Mouse (Mus musculus) left cerebral cortex, adult 9 months (tissue): ENCODE measurements around the gene Rps6kl1.
A peak's percentile ranks its signal among the peaks of the same experiment; 100 is the strongest.

Experiments used
- DNase-seq, 2 experiments: peaks; one replicate each; pipeline ENCODE4 v3.0.0; 2022; ENCODE audit warnings: low spot score in 2 of 2

Rps6kl1 gene

DNA sequence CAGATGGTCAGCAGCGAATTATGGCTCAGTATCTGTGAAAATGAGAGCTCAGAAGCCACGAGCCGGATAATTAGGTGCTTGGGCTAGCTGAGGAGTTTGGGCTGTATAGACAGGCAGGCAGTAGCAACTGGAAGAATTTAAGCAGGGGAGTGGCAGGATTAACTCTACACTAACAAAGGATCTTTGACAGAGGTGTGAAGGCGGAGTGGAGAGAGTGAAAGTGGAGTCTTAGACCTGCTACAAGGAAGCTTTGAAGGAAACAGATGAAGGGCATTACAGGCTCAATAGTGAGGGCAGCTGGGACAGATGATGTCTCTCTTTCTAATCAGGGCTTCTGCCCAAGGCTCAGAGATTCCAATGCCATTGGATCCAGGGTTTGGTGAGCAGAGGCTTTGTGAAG, 41.6 kb downstream of the Rps6kl1 start:
- DNase-seq: no peak

DNA sequence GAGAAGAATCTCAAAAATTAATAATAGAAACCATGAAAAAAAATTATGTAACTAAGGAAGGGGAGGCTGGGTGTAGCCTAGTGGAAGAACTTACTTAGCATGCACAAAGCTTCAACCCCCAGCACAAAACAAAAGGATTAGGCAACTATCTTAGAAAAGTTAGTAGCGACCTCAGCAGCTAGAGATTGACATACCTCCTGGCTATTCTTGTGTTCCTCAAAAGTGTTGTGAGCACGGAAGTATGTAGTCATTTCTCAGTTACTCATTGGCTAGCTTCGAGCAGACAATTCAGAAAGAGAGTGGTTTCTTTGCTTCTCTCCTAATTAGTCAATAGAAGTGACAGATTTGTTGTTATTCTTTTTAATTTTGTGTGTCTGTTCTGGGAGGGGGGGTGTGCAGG, 42.4 kb downstream of the Rps6kl1 start:
- DNase-seq: no peak

DNA sequence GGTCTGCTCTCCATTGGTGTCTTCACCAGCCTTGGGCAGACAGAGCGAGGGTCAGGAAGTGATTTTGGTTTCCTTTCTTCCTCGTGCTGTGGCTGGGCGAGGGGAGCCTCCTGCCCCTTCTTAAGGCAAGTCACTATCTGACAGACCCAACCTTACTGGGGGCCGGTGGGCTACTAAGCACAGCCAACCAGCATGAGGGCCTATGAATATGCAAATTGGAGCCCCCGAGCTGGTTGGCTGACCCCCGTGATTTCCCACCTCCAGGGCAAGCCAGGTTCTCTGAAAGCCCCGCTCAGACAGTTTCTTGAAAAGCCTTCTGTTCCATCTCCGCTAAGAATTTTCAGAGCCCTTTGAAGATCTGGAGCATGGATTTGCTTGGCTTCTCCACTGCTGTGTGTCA, 44.8 kb downstream of the Rps6kl1 start:
- no peak for DNase-seq

- DNase-seq: no peak
Measured at GRCm38 (mm10) chr12:85104789-85105188, 46.3 kb downstream of the Rps6kl1 start.

- DNase-seq: no peak
Measured at GRCm38 (mm10) chr12:85103096-85103495, 48.0 kb downstream of the Rps6kl1 start.

- no peak for DNase-seq
Measured at GRCm38 (mm10) chr12:85101521-85102106, 49.5 kb downstream of the Rps6kl1 start.

- DNase-seq: no peak
Measured at GRCm38 (mm10) chr12:85101001-85101400, 50.1 kb downstream of the Rps6kl1 start.

GRCm38 (mm10) chr12:85095859-85096258, 55.2 kb downstream of the Rps6kl1 start:
- DNase-seq: no peak

DNA sequence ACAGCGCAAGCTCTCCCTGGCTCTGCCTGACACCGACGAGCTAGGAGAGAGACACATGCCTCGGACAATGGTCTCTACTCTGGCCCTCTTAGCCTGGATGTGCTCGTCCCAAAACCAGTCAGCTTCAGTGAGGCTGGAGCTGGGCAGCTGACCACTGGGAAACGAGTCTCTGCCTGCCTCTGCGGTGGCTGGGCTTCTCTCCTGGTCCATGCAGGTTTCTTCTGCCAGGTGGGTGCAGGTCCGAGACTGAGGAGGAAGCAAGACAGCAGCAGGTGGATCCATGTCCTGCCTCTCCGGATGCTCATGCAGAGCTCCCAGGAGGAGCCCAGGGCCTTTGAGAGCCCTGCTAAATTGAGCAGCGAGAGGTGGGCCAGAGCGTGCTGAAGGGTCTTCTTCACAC, 55.9 kb downstream of the Rps6kl1 start:
- DNase-seq: no peak

- no peak for DNase-seq
Measured at GRCm38 (mm10) chr12:85094706-85095105, 56.4 kb downstream of the Rps6kl1 start.

GRCm38 (mm10) chr12:85094010-85094409, 57.1 kb downstream of the Rps6kl1 start:
- DNase-seq: peak in 1 of 2 experiments; percentile 45

GRCm38 (mm10) chr12:85092214-85092613, 58.9 kb downstream of the Rps6kl1 start:
- peak in 1 of 2 experiments; percentile 52 for DNase-seq

DNA sequence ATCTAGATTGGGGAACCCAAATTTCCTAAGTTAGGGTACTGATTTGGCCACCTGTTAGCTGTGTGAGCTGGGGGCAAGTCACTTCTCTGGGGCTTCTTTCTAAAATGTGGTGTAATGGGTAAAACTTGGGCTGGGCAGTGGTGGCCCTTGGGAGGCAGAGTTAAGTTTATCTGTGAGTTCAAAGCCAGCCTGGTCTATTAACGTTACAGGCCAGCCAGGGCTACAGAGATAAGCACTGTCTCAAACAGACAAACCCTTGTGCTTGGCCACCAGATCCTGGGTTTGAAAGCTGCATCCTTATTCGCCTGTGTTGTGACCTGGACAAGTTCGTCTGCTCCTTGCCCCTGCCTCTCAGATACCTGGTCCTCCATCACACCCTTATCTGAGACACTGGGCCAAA, 59.9 kb downstream of the Rps6kl1 start:
- DNase-seq: no peak

GRCm38 (mm10) chr12:85087845-85088244, 63.2 kb downstream of the Rps6kl1 start:
- DNase-seq: no peak
